Mouse (Mus musculus) CD4-positive, CD25-positive, alpha-beta regulatory T cell, adult 2 months (primary cell): ENCODE data around the gene Ergic1.

Source experiments
- DNase-seq: peaks from one replicate; pipeline ENCODE4 v3.0.0-alpha.2; 2012; ENCODE audit warnings: low read depth, low spot score

The Ergic1 gene

DNA sequence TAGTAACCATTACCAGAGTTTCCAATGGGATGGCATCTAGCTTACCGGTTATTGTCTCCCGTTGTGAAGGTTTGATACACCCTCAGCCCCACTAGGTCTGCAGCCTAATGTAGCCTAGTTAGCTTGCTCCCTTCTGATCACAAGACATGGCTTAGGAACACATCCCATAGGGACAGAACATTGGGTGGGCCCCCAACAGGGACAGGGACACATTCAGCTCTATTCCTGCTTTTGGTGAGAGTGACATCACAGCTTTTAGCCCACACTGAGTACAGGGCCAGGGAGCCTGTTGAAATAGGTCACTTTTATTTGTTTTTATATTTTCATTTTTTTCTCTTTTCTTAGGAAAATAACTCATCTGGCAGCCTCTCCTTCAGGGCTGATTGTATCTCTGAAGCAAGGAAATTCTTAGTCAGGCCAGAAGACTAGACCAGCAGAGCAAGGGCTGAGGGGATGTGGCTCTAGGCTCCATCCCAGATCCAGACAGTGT lies 64.3 kb downstream of the Ergic1 start:
- no peak for DNase-seq

DNA sequence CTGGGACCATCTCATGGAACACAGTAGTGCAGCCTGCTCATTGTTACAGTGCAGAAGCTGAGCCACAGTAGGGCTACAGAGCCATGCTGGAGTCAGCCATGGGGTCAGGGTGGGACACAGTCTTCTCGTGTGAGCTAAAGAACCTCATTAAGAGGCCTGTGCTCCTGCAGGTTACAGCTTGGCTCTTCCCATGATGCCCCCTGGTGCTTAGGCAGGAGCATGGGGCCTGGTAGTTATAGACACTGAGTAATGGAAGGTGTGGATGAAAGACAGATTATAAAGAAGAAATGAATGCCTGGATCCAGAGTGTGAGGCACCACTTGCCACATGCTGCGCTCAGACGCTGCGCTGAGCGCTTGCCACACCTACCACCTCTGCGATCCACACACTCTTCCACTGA lies 67.2 kb downstream of the Ergic1 start:
- DNase-seq, result peak; percentile 42

DNA sequence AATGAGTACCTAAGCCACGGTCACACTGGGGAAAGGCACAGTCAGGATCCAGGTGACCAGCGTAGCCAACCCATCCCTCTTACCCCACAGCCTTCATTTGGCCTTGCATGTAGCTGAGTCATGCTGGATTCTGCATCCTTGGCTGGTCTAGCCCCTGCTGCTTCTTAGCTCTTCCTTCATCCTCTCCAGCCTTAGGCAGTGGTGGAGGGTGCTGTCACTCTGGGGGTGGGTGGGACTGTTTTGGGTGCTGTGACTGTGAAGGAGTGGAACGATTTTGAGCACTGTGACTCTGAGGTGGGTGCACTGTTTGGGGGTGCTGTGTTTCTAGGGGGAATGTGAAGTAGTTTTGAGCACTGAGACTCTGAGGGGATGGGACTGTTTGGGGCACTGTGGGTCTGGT lies 67.6 kb downstream of the Ergic1 start:
- DNase-seq, result no peak

DNA sequence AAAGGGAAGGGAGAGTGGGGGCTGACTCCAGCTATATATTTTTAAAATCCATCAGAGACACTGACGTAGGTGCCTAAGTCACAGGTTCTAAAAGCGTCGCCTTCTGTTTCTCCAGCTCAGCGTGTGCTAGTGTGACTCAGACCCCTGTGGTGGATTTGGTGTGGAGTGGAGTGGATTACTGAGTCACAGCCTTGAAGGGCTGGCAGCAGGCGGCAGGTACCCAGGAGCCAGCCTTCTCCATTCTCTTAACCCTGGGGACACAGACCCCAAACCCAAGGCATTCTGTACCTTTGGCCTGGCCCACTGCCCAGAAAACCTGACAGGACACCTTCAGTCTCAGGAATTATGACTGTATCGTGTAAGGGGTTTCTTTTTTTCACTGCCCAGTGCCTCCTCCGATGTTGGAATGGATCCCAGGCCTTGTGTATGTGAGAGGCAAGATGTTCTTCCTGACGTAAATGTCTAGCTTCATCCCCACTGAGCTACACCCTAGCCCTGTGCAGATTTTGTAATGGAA lies 70.6 kb downstream of the Ergic1 start:
- no peak for DNase-seq

DNA sequence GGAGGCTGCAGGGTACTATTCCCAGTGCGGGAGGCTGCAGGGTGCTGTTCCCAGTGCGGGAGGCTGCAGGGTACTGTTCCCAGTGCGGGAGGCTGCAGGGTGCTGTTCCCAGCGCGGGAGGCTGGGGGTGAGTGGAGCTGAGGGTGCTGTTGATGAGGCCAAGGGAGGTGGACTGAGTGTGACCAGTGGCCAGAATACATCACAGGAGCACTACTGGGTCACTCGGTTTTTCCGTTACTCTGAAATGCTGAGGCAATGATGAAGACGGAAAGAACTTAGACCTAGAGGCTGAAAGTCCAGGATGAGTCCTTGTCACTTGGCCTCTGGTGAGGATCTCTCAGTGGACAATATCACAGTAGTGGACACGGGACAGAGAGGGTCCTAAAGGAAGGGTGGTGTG lies 71.9 kb downstream of the Ergic1 start:
- no peak for DNase-seq

DNA sequence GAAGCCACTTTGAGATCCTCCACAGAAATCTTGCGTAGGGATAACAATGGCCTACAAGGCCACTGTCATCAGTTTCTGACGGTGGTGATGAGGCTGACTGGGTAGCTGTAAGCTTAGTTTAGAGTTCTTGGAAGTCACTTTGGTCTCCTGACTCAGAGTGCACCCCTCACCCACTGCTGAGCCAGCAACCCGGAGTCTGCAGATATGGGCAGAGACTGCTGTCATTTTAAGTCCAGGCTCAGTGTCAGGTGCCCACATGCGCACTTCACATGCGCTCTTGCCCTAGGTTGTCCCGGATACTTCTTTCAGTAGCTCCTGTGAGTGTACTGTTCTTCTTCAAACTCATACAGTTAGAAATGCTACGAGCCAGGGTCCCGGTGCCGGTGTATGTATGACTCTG lies 72.6 kb downstream of the Ergic1 start:
- DNase-seq, result no peak

DNA sequence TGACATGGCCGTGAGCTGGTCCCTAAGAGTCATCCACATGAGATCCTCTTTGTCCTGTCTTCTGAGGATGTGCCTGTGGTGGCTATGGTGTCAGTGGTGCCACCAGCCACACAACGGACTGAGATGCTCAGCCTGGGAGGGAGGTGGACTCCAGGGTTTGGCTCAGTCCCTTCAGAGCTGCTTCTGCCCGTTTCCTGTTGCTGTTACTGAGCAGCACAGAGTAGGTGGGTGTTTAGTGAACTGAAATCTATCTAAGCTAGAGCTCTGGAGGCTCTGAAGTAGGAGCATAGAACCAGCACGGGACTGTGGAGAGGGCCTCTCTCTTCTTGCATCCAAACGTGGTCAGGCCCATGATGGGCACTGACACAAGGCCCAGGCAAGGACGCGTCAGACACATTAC lies 73.2 kb downstream of the Ergic1 start:
- no peak for DNase-seq

DNA sequence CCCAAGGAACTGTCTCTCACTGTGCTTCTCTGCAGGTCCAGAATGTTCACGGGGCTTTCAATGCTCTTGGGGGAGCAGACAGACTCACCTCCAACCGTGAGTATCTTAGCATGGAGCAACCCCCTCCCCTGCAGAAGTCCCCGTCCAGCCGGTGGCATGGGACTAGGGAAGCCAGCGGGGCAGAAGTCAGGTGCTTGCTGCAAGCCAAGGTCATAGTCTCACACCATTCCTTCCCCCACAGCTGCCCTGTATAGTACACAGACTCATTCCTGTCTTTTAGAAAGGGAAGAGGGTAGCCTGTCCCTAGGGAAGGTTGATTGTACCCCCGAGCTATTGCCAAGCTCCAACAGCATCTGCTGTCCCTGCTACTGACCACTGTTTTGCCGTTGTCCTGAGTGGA lies 74.7 kb downstream of the Ergic1 start:
- DNase-seq, result no peak

DNA sequence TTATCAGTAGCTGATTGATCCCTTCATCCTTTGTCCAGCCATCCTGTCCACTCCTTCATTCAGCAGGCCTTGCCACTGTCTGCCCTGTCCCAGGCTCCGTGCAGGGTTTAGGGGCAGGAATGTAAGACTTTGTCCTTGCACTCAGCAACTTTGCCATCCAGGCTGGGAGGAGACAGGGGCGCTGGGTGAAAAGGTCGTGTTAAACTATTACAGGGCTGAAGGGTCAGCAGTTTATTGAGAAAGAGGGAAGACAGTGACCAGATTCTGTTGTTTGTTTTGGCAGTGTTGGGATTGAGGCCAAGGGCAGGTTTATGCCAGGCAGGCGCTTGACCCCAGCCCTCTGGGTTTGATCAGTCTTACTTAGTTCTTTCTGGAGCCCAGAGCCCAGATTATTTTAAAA lies 76.6 kb downstream of the Ergic1 start:
- DNase-seq, result no peak

DNA sequence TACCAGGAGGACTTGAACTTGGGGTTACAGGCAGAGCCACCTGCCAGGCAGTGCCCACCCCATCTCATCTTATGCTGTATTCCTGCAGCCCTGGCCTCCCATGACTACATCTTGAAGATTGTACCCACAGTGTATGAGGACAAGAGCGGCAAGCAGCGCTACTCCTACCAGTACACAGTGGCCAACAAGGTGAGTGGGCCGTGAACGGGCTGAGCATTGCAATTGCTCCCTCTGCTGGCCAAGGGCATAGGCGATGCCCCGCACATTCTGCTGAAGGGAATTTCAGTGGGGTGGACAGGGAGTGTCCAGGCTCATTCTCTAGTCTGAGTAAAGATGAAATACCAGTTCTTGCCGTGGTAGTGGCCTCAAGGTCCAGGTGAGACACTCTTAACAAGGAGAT lies 77.4 kb downstream of the Ergic1 start:
- peak; percentile 88 for DNase-seq

DNA sequence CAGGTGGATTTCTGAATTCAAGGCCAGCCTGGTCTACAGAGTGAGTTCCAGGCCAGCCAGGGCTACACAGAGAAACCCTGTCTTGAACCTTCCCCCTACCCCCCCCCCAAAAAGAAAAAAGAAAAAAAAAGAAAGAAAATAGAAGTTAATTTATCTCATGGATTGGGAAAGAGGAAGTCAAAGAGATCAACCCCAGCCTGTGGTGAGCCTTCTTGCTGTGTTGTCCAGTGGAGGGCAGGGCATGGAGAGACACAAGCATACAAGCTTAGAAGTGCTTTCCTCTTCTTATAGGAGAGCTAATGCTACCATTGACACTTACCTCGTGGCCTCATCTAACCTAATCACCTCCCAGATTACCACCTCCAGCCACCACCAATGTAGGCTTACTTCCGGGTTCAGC lies 78.5 kb downstream of the Ergic1 start:
- DNase-seq, result no peak

DNA sequence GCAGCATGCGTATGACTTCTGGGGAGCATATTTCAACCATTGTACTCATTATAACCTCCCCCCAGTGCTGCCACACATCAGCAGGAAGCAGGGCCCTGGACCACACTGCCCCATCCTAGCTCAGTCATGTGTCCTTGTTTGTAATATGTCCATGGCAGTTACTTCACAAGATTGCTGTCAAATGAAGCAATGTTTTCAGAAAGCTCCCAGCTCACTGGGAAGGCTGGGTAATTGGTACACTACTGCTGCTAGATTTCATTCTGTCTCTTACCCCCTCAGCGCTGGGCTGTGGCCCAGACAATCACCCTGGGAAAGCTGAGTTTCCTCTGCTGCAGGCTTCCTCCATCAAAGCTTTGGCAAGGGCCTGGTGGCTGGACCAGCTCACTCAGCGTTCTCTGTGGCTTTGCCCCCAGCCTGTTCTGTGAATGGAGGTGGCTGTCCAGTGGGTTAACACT lies 79.0 kb downstream of the Ergic1 start:
- DNase-seq, result no peak

DNA sequence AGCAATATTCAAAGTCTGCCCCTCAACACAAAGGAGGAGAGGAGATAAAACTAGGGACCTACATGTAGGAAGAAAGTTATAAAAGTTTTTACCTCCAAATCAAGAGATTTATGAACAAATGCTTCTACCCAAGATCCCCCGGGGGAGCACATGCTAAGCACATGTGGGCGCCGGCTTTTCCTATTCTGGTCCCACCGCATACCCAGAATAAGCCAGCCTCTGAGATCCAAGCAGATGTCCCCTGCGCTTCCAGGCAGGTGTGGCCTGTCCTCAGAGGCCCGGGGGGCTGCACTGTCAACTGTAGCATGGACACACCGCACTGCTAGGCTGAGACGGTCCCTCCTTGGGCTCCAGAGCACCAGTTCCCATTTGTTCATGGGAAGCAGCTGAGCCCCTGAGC lies 82.2 kb downstream of the Ergic1 start:
- DNase-seq, result no peak

DNA sequence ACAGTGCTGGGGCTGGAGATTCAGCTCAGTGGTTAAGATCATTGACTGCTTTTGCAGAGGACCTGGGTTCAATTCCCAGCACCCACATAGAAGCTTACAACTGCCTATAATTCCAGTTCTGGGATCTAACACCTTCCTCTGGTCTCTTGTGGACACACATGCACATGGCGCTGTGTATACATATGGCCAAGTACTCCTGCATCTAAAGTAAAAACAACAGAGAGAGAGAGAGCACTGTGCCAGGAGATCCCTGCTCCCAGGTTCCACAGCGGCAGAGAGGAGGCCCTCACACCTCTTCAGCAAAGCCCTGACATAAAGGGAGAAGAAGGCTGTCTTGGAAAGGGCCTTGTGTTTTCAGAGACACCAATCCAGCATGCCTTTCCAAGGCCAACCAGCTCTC lies 82.7 kb downstream of the Ergic1 start:
- DNase-seq, result no peak

DNA sequence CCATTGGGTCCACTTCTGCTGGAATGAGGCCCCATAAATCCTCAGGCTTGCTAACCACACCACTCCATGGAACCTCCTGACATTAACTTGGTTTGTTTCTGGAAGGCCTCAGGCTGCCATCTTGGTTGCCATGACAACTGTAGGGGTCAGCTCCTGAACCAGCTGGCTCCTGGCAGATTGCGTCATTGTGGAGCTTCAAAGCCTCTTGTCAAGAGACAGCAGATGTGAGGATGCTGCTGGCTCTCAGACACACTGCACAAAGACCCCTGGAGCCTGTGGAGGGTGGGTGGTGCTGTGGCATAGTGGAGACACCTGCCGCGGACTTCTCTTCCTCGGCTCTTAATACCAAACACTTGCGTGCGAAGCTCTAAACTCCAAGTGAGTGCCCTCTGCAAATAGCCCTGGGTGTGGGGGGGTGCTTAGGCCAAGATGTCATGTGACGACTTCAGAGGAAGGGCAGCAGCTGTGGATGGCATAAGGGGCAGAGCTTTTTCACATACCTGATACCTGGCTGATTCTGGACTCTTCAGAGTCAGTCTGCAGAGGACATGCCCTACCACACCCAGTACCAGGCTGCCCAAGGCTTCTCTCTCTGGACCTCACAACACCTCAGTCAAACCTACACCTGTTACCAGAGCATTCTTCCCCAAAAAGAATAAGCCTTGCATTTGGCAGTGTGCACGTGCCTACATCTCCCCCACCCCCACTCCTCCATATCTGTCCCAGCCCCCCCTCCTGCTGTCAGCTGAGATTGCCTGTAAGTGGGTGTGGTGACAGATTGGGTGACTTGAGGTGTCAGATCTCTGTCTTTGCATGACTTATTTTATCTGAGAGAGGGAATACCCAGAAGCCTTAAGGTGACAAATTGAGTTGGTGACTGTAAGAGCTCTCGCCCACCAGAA lies 83.5 kb downstream of the Ergic1 start:
- no peak for DNase-seq

DNA sequence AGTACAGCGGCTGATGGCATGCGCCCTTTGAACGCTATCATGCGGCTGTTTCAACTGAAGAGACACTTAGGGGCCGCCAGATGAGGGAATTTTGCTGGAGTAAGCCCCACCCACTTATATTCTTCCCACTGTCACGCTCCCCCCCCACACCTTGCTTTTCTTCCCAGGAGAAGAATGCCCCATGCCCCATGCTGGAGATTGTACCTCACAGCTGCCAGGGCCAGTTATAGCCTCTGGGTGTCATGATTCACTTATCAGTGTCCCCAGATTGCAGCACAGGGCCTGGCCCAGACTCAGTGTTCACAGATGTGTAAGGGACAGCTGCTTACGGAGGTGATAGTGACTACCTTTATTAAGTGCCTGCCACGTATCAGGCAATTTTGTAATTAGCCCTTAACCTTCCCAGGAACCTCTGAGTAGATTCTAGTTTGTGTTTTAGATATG lies 84.1 kb downstream of the Ergic1 start:
- DNase-seq, result no peak

DNA sequence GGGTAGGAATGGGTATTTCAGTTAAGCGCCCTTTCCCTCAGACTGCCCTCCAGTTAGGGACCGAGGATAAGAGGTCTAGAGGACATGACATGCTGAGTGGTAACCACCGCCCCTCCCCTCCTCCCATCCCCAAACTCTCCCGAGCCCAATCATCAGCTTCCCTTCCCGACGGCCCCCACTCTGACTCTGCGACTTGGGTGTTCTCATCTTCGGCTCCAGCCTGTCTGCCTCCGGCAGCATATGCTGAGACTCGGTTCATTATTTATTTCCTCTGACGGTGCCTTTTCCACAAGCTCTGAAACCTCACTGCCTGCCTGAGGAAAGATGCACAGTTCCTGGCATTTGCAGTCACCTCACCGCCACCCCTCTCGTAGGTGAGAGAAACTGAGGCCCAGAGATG lies 86.0 kb downstream of the Ergic1 start:
- no peak for DNase-seq

DNA sequence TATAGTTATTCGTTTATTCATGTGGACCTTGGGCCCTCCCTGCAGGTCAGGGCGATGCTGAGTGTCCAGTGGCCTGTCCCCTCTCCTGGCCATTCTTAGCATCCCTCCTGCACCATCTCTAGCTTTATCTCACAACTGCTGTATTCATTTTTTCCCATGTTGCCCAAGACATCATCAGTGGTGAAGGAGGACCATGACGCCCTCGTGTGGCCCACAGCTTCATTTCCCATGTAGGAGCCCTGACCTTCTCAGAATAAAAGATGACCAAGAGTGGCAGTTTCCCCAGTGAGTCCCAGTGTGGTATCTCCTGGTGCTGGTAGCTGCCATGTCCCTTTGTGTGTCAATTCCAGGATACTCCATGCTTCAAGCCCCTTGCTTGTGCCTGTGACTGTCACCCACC lies 88.3 kb downstream of the Ergic1 start:
- no peak for DNase-seq

DNA sequence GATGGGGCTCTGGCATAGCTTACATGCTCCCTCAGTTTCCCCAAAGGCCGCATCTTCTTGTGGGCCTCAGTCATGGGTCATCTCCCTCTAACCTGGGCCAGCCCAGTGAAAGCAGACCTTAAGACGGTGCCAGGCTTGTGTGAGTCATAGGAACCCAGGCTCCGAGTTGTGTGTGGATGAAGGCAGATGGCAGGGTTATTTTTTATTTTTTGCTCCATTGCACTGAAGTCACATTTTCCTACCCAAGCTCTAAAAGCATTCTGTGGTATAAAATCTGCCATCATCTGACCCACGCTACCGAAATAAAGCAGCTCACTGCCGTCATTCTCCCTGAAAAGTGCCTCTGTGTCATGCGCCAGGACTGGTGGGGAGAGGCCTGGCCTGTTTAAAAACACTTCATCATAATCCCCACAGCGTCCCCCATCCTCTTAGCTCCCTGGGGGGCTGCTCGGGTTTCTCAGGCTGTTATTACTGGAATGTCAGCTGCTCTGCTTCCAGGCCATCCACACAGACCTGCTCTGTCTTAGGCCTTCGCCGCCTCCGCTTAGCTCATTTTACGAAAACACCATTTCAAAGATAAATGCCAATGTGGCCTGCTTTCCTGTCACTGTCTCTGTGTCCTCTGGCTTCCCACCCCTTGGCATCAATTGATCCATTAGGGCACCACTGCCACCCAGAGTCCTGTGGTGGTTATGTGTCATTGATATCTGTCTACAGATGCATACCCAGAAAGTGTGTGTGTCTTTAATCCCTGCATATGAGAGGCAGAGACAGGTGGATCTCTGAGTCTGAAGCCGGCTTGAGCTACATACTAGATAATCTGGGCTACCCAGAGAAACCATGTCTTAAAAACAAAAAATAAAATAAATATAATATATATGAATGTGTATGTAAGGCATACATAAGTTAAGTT lies 89.4 kb downstream of the Ergic1 start:
- no peak for DNase-seq

DNA sequence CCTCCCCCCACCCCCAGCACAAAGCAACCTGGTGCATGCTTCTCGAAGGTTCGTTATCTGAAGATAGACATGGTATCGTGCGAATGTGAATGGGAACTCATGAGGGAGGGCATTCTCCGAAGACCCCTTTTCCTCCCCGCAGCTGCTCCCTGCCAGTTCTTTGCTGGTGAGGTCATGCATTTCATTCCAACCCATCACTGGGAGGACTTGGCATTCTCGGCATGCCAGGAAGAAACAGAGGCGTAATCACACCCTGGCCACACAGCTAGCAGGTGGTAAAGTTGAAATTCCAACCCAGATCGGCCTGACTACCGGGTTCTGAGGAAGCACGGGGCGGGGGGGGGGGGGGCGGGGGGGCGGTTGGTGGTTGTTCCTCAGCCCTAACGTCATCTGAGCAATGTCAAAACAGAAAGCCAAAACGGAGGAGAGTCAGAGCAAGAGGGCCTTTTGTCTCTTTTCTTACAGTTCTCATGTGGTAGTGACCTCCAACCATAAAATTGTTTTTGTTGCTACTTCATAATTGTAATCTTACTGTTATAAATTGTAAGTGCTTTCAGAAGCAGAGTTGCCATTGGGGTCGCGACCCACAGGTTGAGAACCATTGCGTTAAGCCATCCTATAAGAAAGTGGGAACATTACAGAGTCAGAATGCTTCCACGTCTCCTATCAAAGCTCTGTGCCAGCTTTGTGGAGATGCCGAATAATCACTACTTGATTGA lies 97.7 kb downstream of the Ergic1 start:
- no peak for DNase-seq

DNA sequence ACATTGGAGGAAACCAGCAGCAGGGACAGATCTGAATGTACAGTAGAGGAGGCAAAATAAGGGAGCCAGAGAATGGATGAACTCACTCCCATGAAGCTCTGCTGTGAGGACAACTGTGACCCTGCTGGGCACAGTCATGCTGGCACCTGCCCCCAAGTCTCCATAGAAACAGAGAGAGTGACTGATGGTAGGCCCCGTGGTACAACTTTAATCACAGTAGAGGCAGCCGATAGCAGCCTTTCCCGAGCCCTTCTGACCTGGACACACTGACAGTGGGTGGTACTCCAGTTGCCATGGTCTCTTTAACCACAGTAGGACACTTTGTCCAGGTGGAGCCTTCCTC lies 98.3 kb downstream of the Ergic1 start:
- DNase-seq, result no peak
